Mouse (Mus musculus): Measurements from ENCODE around the gene Kcnab1.

Kcnab1 gene

DNA sequence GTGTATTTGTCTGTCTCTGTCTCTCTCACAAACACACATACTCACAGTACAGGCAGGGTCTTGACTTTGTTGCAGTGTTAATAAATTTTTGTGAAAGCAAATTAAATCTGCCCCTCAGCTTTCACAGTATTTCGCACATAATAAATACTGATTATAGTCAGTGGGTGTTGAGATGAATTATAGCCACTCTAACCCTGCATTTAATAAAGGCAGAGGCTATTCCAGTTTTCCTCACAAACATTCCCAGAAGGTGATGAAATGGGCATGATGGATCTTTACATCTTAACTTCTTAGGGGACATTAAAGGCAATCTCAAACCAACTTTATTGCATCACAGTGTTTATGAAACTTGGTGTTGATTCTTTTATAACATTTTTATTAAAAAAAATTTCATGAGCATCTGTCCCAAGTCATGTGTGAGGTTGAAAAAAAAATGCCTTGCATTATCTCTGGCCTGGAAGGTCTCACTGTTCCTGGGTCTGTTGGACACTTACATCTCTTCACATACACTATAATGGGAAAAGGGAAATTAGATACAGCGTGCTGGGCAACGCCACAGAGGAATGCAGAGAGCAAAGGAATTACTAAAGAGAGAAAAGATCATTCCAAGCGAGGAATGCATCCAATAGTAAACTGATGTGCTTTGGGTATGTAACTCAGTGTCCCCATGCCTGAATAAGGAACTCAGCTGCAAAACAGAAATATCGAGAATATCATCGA lies 95.3 kb downstream of the Kcnab1 start:
- DNase-seq: no peak

DNA sequence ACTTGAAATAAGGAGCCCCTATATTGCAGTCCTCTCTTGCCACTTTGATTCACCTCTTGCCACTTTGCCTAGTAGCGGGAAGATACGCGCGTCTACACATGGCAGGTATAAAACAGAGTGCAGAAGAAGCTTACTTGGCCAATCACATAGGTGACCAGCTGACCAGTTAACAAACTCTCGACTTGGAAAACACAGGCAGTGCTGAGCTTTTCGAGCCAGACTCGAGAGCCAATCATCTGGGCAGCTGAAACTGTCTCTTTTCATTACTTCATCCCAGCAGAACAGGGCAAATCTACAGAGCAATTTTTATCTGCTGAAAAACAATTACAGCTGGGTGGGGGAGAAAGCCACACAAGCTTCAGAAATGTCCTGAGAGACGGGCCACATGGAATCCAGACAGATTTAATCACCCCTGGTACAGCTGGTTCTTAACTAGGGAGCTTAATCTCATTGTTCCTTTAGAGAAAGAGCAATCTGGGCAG lies 96.4 kb downstream of the Kcnab1 start:
- no peak for DNase-seq

DNA sequence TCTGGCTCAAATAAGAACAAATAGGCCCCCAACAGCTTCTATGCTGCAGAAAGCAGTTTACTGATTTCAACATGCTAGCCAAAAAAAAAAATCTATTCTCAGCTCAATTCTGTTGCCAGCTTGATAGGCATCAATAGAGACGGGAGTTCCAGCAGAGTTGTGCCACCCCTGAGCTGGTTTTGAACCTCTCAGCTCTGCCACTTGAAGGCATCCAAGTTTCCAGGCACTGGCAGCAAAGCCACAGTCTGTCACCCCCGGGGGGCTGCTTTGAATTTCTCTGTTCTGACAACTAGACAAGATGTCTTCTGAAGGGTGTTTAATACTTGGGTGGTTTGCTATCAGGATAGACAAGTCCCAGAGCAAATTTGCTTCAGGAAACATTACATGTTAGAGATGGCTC lies 104.5 kb downstream of the Kcnab1 start:
- no peak for DNase-seq

DNA sequence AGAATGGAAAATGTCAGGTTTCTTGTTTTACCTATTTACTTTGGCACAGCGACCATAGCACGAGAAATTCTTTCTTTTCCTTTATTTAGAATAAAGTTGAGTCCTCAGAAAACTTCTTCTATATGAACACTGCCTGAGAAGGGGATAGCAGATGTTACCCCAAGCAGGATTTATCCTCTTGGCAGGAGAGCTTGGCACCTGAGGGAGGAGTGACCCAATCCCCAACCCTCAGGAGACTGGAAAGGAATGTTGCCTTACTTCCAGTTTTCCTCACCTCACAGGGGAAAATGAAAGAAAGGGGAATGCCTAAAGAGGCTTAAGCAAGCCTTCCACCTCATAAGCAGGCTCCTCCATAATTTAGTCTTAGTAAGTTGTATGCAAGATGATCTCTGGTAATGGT lies 105.5 kb downstream of the Kcnab1 start:
- DNase-seq: no peak

DNA sequence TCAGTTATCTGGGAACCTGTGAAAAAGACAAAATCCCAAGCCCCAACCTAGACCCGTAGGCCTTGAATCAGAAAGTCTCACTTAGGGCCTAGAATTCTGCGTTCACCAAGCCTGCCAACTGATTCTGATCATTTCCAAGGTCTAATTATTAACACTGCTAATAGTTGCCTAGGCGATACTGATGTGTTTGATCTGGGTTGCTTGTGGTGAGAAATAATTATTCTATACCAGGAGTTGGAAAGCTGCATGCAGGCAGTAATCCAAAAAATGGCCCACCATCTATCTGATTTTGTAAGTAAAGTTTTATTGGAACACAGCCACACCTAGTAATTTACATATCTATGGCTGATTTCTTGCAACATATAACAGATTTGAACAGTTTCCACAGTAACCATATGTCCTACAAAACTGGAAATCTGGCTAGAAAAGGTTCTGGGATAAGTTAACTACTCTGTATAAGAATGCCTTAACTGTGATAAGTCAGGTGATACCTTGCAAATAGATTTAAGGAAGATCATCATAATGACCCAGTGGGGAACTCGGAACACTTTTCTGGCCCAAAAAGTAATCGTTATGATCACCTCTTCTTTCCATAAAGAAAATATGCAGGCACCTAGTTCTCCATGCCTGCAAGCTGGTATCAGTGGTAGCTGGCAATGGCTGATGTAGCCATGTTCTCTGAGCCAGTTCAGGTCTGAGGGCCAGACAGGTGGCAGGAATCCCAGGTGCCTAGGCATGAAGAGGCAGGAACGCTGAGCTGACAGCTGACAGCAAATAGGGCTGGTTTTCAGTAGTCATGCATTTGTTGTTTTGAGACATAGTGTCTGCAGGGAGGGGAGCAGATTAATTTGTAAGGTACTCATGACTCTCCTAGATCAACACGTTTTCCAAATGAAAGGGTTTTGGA lies 108.7 kb downstream of the Kcnab1 start:
- peak; percentile 39 to 60 for DNase-seq

DNA sequence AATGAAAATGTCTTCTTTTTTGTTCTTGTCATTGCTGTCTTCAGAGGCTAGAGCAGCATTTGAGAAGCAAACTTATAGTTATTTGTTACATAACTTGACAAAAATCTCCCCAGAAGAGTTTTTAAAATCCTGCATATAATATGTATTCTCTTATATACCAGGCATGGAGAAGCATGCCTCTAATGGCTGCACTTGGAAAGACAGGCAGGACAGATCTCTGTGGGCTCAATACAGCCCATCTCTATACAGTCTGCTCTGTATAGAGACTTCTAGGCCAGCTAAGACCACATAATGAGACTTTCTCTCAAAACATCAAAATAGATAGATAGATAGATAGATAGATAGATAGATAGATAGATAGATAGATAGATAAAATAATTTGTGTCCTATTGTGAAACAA lies 111.1 kb downstream of the Kcnab1 start:
- DNase-seq: no peak

DNA sequence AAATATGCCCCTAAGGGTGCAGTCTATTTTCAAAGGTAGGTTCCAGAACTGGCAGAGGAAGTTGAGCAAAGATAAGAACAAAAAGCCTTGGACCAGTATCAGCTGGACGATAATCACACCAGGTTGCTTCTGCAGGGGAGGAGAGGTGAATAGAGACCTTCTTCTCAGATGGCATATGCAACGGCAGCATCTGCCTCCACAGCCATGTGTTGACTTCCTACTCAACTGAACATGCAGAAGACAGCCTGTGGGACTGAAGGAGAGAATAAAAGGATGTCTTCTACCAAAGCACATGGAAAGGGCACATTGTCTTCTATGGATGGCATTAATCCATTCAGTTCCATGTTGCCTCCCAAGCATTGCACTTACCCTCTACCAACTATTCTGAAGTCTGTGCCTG lies 114.5 kb downstream of the Kcnab1 start:
- DNase-seq: no peak

DNA sequence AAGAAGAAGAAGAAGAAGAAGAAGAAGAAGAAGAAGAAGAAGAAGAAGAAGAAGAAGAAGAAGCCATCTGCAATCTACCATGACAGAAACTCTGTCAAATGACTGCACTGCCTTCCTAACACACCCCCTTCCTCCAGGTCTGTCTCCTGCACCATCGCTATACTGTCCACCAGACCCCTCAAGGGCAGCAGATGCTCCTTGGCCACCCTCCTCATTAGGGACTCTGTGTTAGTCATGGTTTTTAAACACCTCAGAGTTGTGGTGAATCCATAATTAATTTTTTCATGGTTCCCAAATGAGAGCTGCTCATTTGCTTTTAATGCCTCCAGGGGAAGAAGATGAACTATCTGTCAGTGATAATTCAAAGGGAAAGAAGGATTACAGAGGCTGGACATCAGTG lies 121.8 kb downstream of the Kcnab1 start:
- no peak for DNase-seq

DNA sequence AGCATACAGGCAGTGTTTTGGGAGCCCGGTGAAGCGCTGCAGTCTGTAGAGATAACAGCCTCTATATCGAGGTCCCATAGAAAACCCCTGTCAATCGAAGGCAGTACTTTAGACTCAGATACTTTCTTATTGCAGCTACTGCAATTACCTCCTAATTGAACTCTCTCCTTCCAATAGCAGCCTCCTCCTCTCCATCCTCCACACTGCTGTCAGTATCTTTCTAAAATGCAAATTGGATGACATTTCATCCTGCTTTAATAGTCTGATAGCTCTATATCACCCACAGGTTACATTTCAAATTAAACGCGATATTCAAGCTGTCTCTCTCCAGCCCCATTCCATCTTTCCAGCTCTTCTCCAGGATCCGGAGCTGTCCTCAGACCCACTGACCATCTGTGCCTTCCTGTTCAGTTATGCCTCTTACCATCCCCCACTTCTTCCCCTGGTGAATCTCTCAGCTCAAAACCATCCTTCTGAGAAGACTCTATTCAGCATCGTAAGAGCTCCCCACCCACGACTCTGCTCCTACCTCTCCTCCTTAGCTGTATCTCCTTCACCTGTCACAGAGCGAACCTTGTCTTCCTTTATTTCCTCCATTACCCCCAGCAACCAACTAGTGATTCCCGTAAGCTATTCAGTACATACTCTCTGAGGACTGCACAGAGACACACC lies 122.4 kb downstream of the Kcnab1 start:
- peak in 1 of 2 experiments; percentile 45 for DNase-seq

DNA sequence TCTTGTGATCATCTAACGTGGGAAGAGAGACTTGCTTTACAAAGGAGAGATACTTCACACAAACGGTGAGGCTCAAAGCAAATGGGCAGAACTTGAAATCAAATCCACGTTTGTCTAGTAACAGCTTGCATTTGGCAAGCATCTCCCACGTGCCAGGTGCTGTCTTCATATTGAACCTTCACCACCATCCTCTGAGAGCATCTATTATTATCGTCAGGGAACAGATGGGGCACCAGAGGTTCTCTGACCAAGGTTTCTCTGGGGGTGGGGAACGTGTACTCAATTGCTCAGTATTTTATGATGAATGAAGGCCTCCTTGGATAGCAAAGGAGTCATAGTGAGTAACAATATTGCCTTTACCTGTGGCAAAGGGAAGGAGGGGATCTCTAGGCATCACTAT lies 139.8 kb downstream of the Kcnab1 start:
- peak; percentile 37 to 57 for DNase-seq

DNA sequence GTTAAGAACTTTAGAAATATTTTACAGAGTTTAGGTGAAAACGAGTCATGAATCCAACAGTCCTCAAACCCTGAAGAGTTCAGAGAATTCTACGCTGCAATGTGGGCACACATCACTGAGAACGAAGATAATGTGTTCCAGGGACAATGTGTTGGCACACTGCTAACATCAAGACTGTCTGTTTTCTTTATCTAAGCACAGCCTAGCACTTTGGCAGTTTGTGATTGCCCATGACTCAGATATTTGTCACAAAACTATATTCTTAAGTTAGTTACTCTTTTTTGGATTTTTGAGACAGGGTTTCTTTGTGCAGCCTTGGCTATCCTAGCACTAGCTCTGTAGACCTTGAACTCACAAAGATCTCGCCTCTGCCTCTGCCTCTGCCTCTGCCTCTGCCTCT lies 151.3 kb downstream of the Kcnab1 start:
- no peak for DNase-seq

DNA sequence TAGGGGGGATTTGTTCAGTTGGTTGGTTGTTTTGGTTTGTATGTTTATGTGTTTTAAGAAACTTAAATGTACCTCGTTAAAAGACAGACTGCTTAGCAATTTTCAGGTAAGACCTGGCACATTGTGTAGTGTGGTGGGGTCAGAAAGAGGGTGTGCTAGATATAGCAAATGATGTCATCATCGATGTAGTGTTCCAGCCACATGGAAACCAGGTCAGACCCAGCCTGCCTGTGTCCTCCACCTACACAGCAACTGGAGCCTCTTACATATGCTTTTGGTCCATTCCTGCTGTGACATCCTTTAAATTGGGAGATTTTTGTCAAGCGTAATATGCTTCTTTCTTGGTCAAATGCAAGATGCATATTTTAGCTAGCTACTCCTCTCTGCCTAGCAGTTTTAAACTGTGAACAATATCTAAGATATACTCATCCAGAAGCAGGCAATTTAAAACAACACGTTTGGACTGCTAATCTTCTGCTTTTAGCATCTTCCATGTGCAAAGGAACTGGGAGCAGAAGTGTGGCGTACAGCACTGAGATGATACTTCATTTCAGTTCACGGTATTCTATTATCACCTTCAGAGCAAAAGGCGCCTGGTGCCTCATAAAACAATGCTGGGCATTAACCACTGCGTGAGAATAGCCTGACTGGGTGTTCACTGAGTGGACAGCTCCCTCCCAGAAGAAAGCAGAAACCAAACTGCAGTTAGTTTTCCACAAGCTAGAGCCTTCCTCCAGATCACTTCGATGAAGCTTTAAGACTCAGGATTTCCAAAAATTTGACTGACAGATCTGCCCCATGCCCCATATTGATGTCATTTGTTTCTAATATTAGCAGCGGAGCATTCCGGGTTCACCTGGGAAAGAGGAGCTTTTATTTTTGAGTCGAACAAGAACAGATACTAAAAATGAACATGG lies 153.6 kb downstream of the Kcnab1 start:
- peak; percentile 56 to 70 for DNase-seq

DNA sequence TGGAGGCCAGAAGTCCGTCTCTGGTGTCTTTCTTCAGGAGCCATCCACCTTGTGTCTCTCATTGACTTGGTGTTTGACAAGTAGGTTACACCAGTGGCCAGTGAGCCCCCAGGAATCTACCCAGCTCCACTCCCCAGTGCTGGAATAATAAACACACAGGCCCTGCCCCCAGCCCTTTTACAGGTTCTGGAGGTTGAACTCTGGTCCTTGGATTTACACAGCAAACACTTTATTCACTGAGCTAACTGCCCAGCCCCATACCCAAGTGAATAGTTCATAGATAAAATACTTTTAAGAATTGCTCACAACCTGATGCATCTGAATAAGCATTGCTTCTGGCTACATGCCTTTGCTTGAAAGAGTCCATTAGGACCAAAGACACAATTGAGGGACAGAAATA lies 164.1 kb downstream of the Kcnab1 start:
- no peak for DNase-seq

DNA sequence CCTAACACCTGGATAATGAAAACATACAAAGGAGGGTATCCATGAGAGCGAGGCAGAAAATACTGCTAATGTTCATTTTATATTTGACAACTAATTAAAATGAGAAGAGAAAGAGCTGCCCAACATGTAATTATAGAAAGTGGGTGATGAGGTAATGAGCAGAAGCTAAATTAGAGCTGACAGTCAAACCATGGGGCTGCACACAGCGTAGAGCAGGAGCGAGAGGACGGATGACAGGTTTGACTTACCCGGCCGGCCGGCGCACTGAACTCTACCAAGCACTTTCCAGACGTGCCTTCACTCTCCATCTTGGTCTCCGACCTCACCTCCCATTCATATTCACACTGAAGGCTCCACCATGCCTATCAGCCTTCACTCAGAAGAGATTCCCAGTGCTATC lies 168.6 kb downstream of the Kcnab1 start:
- DNase-seq: no peak

DNA sequence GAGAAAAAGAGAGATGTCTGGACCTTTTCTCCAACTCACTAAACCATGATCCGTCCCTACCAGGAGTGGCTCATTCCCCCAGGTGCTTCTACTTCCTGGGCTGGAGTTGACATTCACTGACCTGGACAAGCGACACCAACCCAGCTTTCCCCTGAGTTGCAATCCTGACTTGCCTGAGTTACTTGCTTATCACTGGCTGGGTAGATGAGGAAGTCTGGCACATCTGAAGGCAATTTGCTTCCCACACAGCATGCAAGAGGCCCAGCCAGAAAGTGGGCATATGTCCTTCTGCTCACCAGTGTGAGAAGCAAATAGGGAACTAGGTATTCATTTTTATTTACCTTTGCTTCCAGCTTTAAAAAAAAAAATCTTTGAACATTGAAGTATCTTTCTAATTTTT lies 174.2 kb downstream of the Kcnab1 start:
- DNase-seq: peak; percentile 62 to 78

DNA sequence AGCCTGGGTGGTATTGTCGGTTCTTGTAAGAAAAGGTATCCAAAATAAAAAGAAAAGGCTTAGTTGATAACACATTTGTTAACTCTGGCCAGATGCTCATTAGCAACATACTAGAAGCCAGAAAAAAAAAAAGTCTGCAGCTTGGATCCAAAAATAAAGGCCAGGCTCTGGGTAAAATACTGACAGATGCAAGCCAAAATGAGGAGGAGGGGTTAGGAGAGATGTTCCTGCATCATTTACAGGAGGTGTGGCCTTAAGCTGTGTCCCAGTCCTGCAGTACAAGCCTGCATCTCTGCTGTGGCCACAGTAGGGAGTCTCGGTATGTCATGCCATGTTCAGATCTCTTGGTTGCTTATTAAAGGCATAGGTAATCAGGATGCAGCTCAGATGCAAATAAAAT lies 179.8 kb downstream of the Kcnab1 start:
- DNase-seq: no peak

DNA sequence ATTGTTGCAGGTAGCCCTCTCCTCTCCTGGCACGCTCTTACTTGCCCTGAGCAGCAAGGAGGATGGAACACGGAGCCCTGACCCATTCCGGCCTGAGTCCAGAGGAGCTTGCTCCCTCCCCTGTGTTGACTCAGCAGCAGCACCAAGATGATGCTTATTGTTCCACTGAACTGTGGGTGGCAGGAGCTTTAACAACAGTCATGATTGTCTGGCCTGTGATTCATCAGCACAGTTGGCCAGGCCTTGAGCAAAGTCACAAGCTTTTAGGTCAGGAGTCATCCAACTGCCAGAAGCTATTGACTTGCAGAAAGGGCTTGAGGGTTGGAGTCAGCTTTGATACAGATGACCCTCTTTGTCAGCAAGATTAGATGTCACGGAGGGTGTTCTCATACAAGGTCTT lies 187.8 kb downstream of the Kcnab1 start:
- DNase-seq: peak; percentile 33 to 52

DNA sequence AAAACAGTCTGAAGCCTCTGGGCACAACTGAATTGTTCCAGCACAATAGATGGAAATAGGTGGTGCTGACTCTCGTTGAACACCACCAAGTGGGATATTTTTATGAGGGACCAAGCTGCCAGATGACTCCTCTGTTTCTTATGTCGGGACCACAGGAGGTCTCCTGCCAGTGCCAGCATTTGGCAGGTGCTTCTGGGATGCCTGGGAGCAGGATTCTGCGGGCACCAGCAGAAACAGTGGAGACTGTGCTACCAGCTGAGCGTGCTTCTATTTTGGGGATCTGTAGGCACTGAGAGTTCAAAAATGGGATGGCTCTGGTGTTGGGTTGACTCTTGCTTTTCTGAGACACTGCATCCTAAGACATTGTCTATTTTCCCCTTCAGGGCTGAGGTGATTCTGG lies 190.0 kb downstream of the Kcnab1 start:
- peak; percentile 87 to 93 for DNase-seq

DNA sequence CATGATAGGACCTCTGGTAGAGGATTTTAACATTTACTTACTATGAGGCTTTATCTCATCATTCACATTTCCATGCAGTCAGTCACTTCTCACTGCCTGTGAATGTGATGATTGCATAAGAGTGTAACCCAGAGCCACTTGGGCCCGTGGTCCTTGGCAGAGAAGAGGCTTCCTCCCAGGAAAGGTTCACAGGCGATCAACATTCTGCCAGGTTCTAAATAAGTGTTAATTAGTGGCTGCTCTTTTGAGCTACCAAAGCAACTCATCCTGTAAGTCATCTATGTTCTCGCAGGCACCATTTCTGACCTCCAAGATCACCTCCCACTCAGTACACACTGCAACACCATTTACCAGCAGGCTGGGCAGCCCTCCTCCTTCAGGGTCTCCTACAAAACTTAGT lies 192.3 kb downstream of the Kcnab1 start:
- peak; percentile 55 to 56 for DNase-seq

DNA sequence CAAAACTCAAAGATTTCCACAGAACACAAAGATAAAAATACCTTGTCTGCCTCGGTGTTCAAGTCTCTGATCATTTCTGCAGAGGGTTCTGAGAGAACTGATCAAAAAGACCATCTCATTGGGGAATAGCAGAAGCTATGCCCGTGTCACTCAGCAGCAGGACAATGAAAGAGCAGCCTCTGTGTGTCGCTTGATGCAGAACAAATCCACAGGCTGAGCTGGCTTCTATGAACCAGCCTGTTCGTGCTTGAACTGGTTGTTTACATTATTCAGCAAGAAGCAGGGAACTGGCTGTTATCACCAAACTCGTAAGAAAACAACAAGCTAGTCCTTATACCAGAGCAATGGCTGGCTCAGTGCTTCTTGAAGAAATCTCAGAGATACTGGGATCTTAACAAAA lies 193.4 kb downstream of the Kcnab1 start:
- no peak for DNase-seq

DNA sequence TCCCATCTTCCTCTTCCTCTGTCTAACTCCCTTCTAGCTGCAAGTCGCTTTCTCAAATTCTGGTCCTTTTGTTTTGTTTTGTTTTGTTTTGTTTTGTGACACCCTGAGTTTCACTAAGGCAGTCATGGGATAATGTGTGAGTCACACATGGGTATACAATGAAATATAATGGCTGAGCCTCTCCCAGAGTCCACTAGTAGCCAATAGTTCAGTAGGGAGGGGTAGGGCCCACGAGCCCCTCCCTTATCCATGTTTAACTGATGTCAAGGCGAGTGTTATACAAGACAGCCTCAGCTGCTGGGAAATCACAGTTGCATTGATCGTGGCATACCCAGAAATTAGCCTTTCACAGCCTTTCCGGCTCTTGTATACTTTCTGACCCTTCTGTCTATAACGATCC lies 206.7 kb downstream of the Kcnab1 start:
- DNase-seq: no peak

DNA sequence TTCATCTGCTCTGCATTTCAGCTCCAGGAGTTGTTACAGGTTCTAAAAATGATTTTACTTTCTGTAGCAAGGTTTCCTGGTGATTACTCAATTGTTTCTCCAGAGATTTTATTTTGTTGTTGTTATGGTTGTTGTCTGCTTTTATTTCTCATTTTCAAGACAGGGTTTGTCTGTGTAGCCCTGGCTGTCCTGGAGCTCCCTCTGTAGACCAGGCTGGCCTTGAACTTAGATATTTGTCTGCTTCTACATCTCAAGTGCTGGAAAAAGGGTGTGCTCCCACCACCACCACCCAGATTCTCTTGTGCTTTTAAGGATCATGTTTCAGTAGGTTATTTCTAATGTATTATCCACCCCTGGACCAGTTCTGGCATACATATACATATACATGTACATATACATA lies 207.6 kb downstream of the Kcnab1 start:
- DNase-seq: no peak

Data from cerebellum, adult 18-20 months (tissue).